ENCODE assay signal across 10 mouse cellular contexts in the genomic region with DNA sequence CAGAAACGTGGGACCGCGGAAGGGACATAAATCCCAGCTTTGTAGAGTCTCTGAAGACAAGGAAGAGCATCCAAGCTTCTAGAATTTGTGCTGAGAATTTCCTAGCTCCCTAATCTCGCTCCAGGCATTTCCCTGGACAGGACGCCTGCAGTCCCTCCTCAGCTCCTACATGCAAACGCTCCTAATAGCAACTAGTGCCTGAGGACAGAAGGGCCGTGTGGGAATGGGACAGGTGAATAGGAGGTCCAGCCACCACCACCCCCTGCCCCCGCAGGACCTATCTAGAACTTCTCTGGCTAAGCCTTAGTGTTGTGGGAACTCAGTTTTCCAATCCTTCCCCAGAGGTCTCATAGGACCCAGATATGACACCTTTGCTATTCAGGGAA. TPM values are rescaled to one million over a fixed set of nuclear protein-coding genes. Genes with fewer than 3 reads are reported as not detected.
A peak's percentile ranks its signal among the peaks of the same experiment; 100 is the strongest.
DNase-seq lines count a peak whose midpoint lies in the region; ATAC-seq and TF ChIP-seq lines count a peak whose summit lies in the region.
"Had no signal": no experiment of that assay in that cellular context is flagged by ENCODE, and none has a peak within 500 bp of the region (broad histone marks: within the 10 kb centered on the region; RNA-seq: fewer than 3 reads in every experiment).

No protein-coding gene starts in this region.

- intact Hi-C loops in gastrocnemius, adult 2 months (cut with DNase I): no loop called here

- TF ChIP-seq CTCF in gastrocnemius, adult 2 months (IDR thresholded peaks at IDR 0.05): no peak
- no peak for TF ChIP-seq CTCF in lung, postnatal 0 days (IDR thresholded peaks at IDR 0.05)

- no peak for TF ChIP-seq EP300 in lung, postnatal 0 days (IDR thresholded peaks at IDR 0.05)

- peak overlapping the region; percentile 49 for H3K4me3 ChIP-seq in gastrocnemius, adult 2 months
- no peak overlapping the region for H3K4me3 ChIP-seq in lung, postnatal 0 days (ENCODE audit: low read depth, low read length)
- H3K4me3 ChIP-seq in limb, embryonic 15.5 days: peak overlapping the region; percentile 17
- H3K4me3 ChIP-seq: megakaryocyte, embryonic 14.5 days had no signal

- no peak for ATAC-seq in lung, postnatal 0 days
- ATAC-seq in limb, embryonic 15.5 days (ENCODE audit: insufficient number of reproducible peaks, low FRiP score, low TSS enrichment, low read depth): no peak
- ATAC-seq in megakaryocyte-erythroid progenitor cell, adult 5-6 weeks (replicated peaks; ENCODE audit: low FRiP score, low TSS enrichment, poor library complexity, severe bottlenecking): no peak

- WGBS in lung, postnatal 0 days: 26% methylated on average over 8 of the region's 8 CpGs
- 17% methylated on average over 8 of the region's 8 CpGs for WGBS in limb, embryonic 15.5 days

- H3K27ac ChIP-seq in gastrocnemius, adult 2 months: peak overlapping the region; percentile 50; the same call in 1 of the 2 replicates
- H3K27ac ChIP-seq in lung, postnatal 0 days (ENCODE audit: low read length): no peak overlapping the region
- H3K27ac ChIP-seq in limb, embryonic 15.5 days: 0 out of 2 replicates have a peak overlapping the region, but pooled peaks have one; percentile 24

- no peak for DNase-seq in gastrocnemius, adult 2 months
- no peak for DNase-seq in gastrocnemius, postnatal 25 days
- DNase-seq in lung, postnatal 0 days (ENCODE audit: low spot score): no peak
- no peak for DNase-seq in lung, postnatal 4 days
- DNase-seq in left cerebral cortex, adult 11 months (ENCODE audit: low spot score): no peak
- no peak for DNase-seq in kidney, postnatal 25 days

- H3K9ac ChIP-seq in lung, postnatal 0 days (replicated peaks; ENCODE audit: low read depth): no peak overlapping the region
- H3K9ac ChIP-seq in limb, embryonic 15.5 days: no peak overlapping the region

- H3K9me3 ChIP-seq in lung, postnatal 0 days (ENCODE audit: low read length): no peaks in the 10 kb centered on the region
- no peaks in the 10 kb centered on the region for H3K9me3 ChIP-seq in limb, embryonic 15.5 days

- no peaks in the 10 kb centered on the region for H3K36me3 ChIP-seq in lung, postnatal 0 days (ENCODE audit: insufficient read depth, low read length)
- H3K36me3 ChIP-seq in limb, embryonic 15.5 days: no peaks in the 10 kb centered on the region

- H3K27me3 ChIP-seq in lung, postnatal 0 days (replicated peaks; ENCODE audit: insufficient read depth, low read length): no peaks in the 10 kb centered on the region
- peaks cover 7% of the 10 kb centered on the region; the same call in 1 of the 2 replicates for H3K27me3 ChIP-seq in limb, embryonic 15.5 days

- no peaks in the 10 kb centered on the region for H3K4me1 ChIP-seq in lung, postnatal 0 days (ENCODE audit: insufficient read depth, low read depth, low read length)
- peaks cover 12% of the 10 kb centered on the region for H3K4me1 ChIP-seq in limb, embryonic 15.5 days

- H3K4me2 ChIP-seq in lung, postnatal 0 days (replicated peaks; ENCODE audit: low read depth, low read length): peak overlapping the region; percentile 22; the same call in 1 of the 2 replicates
- H3K4me2 ChIP-seq in limb, embryonic 15.5 days: peak overlapping the region; percentile 43

RNA-seq across cellular contexts. Expression of gene Ubl4b, which starts 17.4 kb away (rescaled TPM):
- total RNA-seq in gastrocnemius, adult 2 months (2021): not detected
- total RNA-seq in gastrocnemius, postnatal 25 days (2021): not detected
- not detected in 2 replicates for polyA plus RNA-seq in lung, postnatal 0 days (2015; fragmentation: Nextera tagmentation; extraction: Ambion mirVana)
- polyA plus RNA-seq in limb, embryonic 15.5 days (2015; fragmentation: Nextera tagmentation; extraction: Ambion mirVana): 0.16 TPM in 1 of 2 replicates, not detected in the other
- not detected in 2 replicates for total RNA-seq in megakaryocyte-erythroid progenitor cell, adult 5-6 weeks (2014; fragmentation: Nextera tagmentation)
- total RNA-seq in megakaryocyte-erythroid progenitor cell, adult 5-6 weeks (2017): not detected in 2 replicates
- total RNA-seq: layer of hippocampus, postnatal 36 days had no signal

RNA-seq across cellular contexts. Expression of gene Slc6a17, which starts 19.7 kb away (rescaled TPM):
- total RNA-seq in gastrocnemius, adult 2 months (2021): under 1 TPM; 0.28 to 0.81 TPM
- under 1 TPM; 0.41 to 0.46 TPM for total RNA-seq in gastrocnemius, postnatal 25 days (2021)
- 0.38 and 0.84 TPM in 2 replicates for polyA plus RNA-seq in lung, postnatal 0 days (2015; fragmentation: Nextera tagmentation; extraction: Ambion mirVana)
- polyA plus RNA-seq in limb, embryonic 15.5 days (2015; fragmentation: Nextera tagmentation; extraction: Ambion mirVana): 6.5 TPM in 2 replicates
- not detected in 2 replicates for total RNA-seq in megakaryocyte-erythroid progenitor cell, adult 5-6 weeks (2014; fragmentation: Nextera tagmentation)
- not detected in 2 replicates for total RNA-seq in megakaryocyte-erythroid progenitor cell, adult 5-6 weeks (2017)

RNA-seq across cellular contexts. Expression of gene Alx3, which starts 57.3 kb away (rescaled TPM):
- total RNA-seq in gastrocnemius, adult 2 months (2021): not detected
- total RNA-seq in gastrocnemius, postnatal 25 days (2021): not detected
- polyA plus RNA-seq in lung, postnatal 0 days (2015; fragmentation: Nextera tagmentation; extraction: Ambion mirVana): not detected in 2 replicates
- 10.4 and 10.5 TPM in 2 replicates for polyA plus RNA-seq in limb, embryonic 15.5 days (2015; fragmentation: Nextera tagmentation; extraction: Ambion mirVana)
- total RNA-seq in megakaryocyte-erythroid progenitor cell, adult 5-6 weeks (2014; fragmentation: Nextera tagmentation): not detected in 2 replicates
- not detected in 2 replicates for total RNA-seq in megakaryocyte-erythroid progenitor cell, adult 5-6 weeks (2017)
